ENCODE assay signal across 7 mouse cellular contexts in the genomic region with DNA sequence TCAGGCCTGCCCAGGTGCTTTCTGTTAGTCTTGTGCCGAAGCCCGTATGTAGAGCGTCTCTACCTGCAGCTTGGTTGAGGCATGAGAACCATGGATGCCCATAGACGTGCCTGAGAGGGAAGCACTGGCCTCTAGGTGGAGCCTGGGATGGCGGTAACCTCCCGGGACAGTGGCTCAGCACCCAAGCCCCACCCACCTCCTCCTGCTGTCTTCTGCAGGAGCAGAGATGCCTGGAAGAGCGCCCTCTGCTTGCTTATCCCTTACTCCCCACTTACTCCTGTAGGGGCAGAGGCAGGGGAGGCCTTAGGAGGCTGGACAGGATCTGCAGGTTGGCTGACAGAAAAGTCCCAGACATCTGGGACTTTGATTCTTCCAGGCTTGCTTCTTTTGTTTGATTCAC.
DNase-seq lines count a peak whose midpoint lies in the region; ATAC-seq and TF ChIP-seq lines count a peak whose summit lies in the region.

No protein-coding gene starts in this region.

- H3K27me3 ChIP-seq in lung, embryonic 14.5 days (ENCODE audit: insufficient read depth, low read length), result no peaks in the 10 kb centered on the region

- 25% methylated on average over 7 of the region's 7 CpGs for WGBS in lung, embryonic 14.5 days

- no peak overlapping the region for H3K27ac ChIP-seq in lung, embryonic 14.5 days (ENCODE audit: low read depth)

- peak; percentile 34 for TF ChIP-seq CTCF in lung, embryonic 14.5 days (IDR thresholded peaks at IDR 0.05; ENCODE audit: low read depth)

- H3K4me3 ChIP-seq in lung, embryonic 14.5 days (ENCODE audit: low read depth, low read length), result no peak overlapping the region

- no peak overlapping the region for H3K9ac ChIP-seq in lung, embryonic 14.5 days

- ATAC-seq in lung, embryonic 14.5 days (ENCODE audit: insufficient read depth), result no peak

- H3K9me3 ChIP-seq in lung, embryonic 14.5 days (ENCODE audit: low read depth, low read length), result 0 out of 2 replicates have a peak, but pooled peaks cover 3% of the 10 kb centered on the region

- no peaks in the 10 kb centered on the region for H3K36me3 ChIP-seq in lung, embryonic 14.5 days (ENCODE audit: insufficient read depth)

- no peaks in the 10 kb centered on the region for H3K4me1 ChIP-seq in lung, embryonic 14.5 days (ENCODE audit: insufficient read depth)

- DNase-seq in lung, embryonic 14.5 days, result peak; percentile 15
- no peak for DNase-seq in lung, postnatal 4 days
- DNase-seq in WW6 (ENCODE audit: low read depth, low spot score), result peak; percentile 86
- DNase-seq in embryo, embryonic 10.5 days (ENCODE audit: low spot score), result peak; percentile 46
- DNase-seq in mesoderm, embryonic 11.5 days (ENCODE audit: low read depth, low spot score), result peak; percentile 37
- DNase-seq in layer of hippocampus, adult 8-10 months (ENCODE audit: low spot score in 2 of 2), result no peak
- no peak for DNase-seq in frontal cortex, postnatal 25 days (ENCODE audit: low spot score in 2 of 2)

- no peak overlapping the region for H3K4me2 ChIP-seq in lung, embryonic 14.5 days

Comparison
In these comparisons a context has a peak if more than half of its experiments do, and no peak if none do; other contexts are left out.
1. DNase-seq: peak in lung, embryonic 14.5 days (single experiment), WW6 (single experiment), embryo, embryonic 10.5 days (single experiment) and mesoderm, embryonic 11.5 days (single experiment); none in lung, postnatal 4 days (0 of 2), layer of hippocampus, adult 8-10 months (0 of 2) and frontal cortex, postnatal 25 days (0 of 2).